Mouse (Mus musculus) kidney, adult 18-20 months (tissue): Measurements from ENCODE around the gene Me3.

Experiments used
- DNase-seq: peaks from one replicate; pipeline ENCODE4 v3.0.0; 2021

Me3 gene

DNA sequence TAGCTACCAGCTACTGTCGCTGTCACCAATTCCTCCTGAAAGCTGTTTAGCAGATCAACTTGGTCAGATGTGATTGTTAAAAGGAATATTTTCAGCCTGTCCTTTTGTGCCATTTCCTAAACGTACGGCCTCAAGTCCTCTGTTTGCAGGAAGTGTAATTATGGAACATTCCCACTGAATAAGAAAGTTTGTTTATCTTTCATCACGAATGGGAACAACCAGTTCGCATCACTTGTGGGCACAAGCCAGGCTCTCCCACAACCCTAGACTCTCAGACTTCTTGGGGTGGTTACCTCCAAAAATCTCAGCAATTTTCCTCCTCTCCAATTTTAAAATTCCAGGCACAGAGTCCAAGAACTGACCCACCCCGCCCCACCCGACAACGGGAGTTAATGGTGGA is 207.5 kb downstream of the Me3 start:
- DNase-seq = no peak

DNA sequence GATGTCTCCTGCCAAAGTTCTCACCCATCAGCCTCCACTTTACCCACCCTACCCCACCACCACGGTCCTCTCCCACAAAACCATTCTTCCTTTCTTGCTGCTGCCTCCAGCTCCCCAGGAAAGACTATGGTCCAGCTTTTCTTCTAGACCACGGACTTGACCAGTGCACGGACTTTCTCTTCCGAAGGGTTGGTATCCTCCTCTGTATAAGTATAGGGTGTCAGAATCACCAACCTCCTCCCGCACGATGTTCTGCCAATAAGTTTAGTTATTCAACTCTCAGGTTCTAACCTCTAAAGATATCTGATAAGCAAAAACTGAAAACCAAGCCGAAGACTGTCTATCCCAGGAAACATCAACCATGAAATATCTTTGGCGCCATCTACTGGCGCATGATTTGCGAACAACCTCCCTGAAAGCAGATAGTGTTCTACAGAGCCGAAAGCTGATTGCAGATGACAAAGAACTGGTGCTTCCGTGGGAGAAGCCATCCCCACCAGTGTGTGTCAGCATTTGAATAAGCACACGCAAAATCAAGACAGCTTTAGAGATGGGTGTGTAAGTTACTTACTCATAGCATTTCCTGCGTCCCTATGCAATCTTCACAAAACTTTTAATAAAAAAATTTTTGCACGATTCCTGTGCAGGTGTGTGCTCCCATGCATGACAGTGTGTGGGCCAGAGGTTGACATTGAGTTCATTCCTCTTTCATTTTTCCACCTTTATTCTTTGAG is 209.6 kb downstream of the Me3 start:
- DNase-seq = peak; percentile 86

DNA sequence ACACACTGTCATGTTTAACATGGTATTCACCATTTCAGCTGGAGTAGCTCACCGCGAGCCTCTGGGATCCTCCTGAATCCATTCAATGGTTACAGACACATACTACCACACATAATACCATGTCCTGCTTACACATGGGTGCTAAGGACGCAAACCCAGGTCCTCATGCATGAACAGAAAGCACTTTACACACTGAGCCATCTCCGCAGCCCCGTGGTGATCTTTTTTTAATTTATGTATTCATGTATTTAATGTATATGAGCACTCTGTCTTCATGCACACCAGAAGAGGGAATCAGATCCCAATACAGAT is 210.2 kb downstream of the Me3 start:
- no peak for DNase-seq

DNA sequence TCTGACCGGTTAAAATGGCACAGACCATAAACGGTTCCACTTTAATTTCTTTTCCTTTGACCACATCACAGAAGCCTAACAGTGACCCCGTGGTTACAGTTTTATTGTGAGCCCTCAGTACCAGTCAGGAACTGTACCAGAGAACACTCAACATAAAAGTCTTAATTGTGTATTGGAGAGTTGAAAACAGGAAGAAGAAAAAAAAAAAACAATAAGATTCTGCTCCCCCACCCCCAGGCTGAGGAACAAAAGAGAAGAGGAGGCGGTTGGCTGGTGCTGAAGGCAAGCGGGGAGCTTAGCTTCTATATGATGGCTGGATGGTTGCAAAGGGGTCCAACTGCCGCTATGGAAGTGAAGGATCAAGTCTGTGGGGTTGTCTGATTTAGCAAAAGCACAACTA is 210.9 kb downstream of the Me3 start:
- DNase-seq = no peak

DNA sequence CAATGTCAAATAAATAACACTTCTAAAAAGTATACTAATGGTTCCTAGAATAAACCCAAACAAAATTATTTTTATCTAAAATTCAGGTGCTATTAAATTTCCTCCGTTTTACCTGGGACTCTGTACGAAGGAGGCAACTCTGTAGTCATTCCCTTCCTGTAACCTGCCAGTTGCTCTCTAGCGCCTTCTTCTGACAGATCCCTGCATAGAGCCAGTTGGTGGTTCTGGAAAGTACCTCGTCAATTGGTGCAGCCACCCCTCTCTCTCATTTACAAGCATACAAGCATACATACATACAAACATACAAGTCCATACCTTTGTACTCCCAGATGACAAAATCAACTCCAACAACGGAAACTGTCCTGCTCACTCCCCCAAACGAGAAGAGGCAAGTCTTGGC is 211.3 kb downstream of the Me3 start:
- DNase-seq = peak; percentile 47

DNA sequence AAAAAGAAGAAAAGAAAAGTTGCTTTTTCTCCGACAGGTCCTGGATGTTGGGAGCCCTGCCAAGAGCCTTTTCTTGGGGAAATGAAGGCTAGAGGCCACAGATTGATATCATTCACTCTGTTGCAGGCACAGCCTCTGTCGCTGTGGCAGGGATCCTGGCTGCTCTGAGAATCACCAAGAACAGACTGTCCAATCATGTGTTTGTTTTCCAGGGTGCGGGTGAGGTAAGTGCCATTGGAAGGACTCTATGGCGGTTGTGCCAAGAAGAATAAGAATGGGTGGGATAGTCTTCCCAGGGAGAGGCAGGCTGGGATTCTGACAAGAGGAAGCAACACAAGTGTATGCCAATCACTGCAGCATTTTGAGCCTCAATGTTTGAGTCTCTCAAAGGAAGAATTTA is 213.5 kb downstream of the Me3 start:
- DNase-seq = no peak

DNA sequence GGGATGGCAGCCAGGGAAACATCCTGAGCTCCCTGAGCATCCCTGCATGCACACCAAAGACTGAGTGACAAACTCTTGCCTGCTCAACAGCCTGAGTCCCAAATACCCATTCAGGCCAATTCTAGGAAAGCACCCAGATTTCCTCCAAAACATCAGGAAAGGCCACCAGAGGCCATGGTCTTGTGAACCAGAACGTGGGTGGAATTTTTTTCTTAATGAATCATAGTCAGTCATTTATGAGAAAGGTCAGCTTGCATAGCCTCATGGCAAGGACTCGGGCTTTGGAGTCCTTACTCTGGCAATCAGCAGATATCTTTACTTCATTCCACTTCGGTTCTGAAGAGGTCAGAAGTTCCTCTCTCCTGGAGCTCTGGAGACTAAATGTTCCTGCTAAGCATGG is 218.3 kb downstream of the Me3 start:
- no peak for DNase-seq

DNA sequence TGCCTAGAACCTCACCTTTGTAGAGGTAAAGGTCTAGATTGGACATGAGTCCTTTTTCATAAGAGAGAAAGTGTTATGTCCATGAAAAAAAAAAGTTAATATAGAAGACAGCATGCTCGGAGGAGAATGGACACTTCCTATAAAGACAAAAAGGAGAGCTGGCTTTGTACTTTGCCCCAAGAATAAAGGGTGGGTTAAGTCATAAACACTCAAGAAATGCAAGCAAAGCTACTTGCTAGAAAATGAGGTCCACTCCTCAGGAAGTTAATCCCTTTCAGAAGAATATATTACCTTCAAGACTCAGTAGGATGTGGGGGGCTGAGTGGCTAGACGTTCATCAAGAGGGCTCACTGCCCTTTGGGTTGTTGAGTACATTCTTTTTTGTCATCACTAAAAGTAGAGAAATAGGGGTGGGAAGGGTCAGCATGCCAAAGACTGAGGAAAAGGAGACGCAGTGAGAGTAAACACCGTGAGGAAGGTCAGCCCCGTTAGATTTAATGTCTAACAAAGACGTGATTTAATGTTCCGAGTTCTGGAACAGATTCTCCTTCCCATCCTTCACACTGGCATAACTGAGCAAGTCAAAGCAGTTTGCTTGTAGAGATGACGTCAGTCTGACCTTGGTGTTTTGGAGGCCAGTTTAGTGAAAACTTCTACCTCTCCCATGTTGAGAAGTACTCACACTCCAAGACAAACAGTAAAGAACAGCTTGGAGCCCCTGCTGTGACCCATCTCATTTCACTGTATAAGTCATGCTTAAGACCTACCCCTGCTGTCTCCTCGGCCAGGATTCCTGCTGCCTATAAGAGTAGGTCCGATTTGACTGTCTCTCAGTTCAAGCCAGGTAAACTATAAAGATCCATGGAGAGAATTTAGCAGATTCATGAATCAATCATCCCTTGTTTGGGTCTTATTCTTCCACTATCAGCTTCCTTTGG is 220.2 kb downstream of the Me3 start:
- no peak for DNase-seq

DNA sequence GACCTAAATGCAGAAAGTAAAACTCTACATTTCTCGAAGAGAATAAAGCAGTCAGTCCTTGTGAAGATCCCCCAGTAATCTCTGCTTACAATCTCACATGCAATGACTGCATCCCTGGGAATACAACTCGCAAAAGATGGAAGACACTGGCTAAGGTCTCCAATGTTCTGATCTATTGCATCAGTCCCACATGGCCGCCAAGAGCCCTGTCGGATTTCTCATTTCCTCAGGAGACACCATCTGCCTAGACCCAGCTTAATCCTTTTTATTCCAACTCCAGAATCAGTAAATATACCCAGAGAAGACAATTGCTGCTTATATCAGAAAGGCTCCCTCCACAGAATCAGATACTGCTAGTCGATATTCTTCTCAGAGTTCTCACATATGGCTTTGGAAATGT is 220.9 kb downstream of the Me3 start:
- DNase-seq = no peak

DNA sequence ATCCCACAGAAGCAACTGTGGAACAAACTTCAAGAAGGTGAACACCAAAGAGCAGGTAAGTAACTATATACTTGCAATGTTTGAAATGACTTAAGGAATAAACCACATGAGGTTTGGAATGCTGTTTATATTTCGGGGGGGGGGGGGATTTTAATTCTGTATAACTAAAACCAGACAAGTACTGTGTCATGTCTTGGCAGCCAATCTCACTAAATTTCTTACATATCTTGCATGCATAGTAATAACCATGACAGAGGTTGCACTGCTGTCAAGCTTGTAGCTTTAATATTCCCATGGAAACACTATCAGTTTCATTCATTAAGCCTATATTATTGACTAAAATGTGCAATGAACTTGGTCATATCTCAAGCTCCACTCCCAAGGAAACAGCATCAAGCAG is 223.0 kb downstream of the Me3 start:
- DNase-seq = no peak

DNA sequence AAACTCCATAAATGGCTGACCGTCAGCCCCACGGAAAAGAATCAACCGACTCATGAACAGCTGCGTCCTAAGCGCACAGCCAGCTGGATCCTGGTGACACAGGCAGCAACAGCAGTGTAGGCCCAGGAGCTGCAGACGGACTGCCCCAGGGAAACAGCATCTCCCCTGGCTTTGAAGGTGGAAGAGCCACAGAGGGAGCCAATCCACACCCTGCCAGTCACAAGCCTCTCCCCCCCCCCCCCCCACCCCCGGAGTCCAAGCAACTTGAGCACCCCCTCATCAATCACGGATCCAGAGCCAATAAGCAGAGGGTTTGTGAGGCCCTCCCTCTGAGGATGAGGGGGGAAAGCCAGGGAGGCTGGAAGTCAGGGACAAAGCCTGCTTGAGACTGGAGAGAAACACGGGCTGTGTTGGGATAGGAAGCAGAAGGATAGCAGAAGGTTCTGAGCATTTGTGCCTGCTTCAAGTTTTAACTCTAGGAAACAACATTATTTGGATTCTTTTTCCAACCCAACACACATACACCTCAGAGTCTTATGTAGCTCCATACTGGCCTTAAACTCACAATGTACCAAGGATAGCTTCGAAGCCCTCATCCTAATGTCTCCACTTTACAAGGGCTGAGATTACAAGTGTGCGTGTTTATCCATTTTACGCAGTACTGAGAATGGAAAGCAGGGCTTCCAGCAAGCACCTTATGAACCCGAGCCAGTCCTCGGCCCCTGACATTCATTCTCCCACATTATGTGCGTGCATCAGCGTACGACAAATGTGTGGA is 224.4 kb downstream of the Me3 start:
- no peak for DNase-seq

DNA sequence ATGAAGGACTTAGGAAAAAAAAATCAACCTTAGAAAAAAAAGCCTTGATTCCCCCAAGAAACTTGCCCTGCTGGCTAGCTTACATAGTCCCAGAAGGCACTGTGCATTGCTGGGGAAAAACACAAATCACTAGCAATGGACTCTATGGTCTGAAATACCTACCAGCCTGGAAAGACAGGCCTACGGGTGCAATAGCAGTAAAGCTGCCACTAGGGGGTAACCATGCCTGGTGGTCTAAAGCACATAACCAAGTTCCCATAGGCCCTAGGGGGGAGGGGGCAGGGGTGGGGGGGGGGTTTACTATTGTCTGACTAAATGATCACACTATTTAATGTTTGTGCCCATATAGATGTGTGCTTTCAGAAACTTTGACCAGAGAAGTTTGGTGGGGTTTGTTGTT is 232.6 kb downstream of the Me3 start:
- DNase-seq = no peak

DNA sequence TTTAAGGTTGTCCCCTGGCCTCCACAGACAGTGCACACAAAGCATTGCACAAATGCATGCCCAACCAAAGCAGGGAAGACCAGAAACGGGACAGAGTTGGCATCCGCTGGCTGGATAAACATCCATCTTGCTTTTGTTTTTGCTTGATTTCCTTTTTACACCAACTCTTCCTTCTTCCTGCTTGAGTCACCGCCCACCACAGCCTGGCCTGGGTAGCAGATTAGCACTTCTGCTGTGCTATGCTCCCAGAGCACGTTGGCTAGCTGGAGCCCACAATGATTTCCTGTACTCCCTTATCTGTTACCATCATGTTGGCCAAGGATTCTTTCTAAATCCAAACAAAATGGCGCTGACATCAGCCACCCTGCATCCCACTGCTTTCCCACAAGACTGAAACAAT is 235.0 kb downstream of the Me3 start:
- DNase-seq = no peak

DNA sequence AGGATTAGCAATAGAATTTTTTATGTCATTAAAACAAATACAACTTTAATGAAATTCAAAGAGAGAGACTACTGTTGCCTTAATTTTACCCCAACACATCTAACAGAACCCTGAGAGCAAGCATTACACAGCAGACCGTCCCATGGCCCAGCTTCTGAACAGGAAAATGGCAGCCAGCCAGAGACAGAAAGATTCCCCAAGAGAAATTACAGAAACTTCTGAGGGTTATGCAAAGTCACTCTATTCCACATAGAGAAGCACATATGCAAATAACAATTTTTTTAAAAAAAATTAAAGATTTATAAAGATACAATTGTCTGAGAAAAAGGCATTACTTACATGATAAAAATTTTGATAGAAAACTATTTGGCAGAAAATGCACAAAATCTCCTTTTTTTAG is 247.5 kb downstream of the Me3 start:
- no peak for DNase-seq

DNA sequence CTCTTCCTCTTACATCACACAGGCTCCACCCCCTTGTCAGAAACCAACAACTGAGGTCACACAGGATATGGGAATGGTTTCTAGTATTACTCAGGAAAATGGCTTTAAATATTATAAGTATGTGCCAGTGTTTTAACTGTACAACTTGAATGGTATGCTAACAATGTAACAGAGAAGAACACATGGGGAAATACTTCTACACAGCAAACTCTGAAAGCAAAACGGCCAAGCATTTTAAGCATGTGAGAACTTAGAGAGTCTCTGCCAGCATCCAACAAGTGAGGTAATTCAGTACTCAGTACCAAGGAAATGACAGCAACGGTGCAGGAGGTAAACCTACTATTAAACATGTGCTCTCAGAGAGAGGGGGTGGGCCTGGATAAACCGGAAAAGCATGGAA is 252.4 kb downstream of the Me3 start:
- no peak for DNase-seq

DNA sequence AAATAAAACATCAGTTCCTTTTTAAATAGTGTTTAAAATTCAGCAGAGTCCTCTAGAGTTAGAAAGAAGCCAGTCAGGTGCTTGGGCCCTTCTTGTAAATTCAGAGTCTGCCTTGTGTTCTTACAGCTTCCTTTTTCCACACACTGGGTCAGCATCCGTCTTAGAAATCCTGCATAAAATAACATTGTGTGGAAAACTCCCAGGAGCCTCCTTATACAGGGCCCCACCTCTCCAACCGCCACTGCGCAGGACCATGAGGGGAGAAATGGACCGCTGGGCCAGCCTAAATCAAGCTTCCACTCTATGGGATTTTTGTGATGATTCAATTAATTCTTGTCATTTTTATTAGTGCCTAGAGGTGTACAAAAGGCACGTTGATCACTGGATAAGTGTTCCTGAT is 259.2 kb downstream of the Me3 start:
- no peak for DNase-seq

DNA sequence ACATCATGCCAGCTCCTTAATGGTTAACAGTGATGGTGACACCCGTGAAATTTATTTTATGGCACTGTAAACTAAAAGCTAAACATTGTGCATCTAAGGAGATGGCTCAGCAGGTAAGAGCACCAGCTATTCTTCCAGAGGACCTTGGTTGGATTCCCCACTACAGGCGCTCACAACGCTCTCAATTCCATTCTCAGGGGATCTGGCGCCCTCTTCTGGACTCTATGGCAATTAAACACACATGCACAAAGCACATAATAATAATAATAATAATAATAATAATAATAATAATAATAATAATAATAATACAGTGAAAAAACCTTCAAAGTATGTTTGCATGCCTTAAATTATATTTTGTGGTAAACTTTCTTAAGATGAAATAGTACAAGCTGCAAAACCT is 259.7 kb downstream of the Me3 start:
- DNase-seq = peak; percentile 19

DNA sequence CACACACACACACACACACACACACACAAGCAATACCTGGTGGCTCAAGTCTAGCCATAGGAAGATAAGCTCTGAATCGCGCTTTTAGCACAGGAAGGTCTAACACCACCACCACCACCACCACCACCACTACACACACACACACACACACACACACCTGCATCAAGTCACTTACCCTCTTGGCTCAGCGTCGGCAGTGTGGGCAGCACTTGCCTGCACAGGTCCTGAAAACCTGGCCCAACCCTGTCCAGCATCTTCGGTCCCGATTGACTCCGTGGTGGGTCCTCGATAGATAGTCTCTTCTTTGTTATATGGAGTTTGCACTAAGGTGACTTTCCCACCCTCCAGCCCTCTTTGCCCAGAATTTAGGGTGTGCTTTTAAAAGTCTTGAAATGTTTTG is 270.8 kb downstream of the Me3 start:
- no peak for DNase-seq

DNA sequence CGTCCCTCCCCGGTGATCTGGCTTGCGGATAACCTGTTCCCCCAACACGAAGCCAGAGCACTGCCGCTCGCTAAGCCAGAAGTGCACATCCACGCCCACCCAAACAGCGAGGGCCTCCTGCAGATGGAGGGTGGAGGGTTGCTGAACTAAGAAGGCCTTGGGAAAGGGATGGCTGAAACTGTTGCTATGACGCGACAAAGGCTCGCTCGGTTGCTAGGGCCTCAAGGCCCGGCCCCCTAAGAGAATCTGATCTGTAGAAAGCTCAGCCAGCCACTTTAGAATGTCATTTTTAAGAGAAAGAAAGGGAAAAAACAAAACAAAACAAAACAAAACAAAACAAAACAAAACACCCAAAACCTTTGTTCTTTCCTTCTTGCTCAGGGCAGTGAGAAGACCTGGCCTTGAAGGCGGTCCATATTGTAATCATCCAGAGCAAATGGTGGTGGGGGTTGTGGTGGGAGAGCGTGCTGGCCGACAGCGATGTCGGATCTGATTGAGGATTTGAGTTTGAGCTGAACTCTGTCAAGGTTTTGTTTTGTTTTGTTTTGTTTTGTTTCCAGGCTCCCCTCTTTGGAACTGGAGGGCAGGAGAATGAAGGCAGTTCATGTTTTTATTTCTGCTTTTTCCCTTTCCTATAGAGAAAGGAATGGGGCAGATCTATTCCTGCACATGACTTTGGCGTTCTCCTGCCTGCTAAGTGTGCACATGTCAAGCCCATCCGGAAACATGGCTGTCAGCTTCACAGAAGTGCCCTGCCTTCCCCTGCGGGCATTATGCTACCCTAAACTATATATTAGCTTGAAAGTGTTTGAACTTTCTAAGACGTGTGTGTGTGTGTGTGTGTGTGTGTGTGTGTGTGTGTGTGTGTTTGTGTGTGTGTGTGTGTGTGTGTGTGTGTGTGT is 271.5 kb downstream of the Me3 start, which contains the start of gene Ccdc81:
Gene Ccdc81, minus strand, starts transcription at position 188 of the 902 bp plus-strand sequence.
- DNase-seq = no peak
